Mouse (Mus musculus) G1E (cell line): ENCODE measurements around the gene Diras1. TPM values are rescaled to one million over a fixed set of nuclear protein-coding genes. Genes with fewer than 3 reads are reported as not detected.

Experiments
- ATAC-seq: 2 replicates; pipeline ENCODE4 v1.8.0; 2016; ENCODE audit warnings: mild to moderate bottlenecking; ENCODE audit not compliant: insufficient number of reproducible peaks, poor library complexity, low FRiP score, severe bottlenecking; ENCODE audit errors: extremely low read depth
- DNase-seq: peaks from one replicate; pipeline ENCODE4 v3.0.0; 2012; ENCODE audit warnings: low spot score
- H3K27me3 ChIP-seq: 2 replicates; pipeline ENCODE4 v1.6.1; 2012; ENCODE audit warnings: mild to moderate bottlenecking, low read length, inconsistent platforms; ENCODE audit not compliant: insufficient read depth
- H3K36me3 ChIP-seq: replicated peaks from 2 replicates; pipeline ENCODE3; 2012; ENCODE audit warnings: mild to moderate bottlenecking, inconsistent platforms
- H3K4me1 ChIP-seq: 2 replicates; pipeline ENCODE4 v1.6.1; 2012; ENCODE audit warnings: low read depth, low read length, inconsistent platforms, mixed read lengths; ENCODE audit not compliant: insufficient read depth
- H3K4me3 ChIP-seq: 2 replicates; pipeline ENCODE4 v1.5.1; 2012; ENCODE audit warnings: low read depth, mild to moderate bottlenecking, inconsistent platforms, low read length, moderate library complexity, mixed read lengths
- H3K9me3 ChIP-seq: replicated peaks from 2 replicates; pipeline ENCODE4 v1.6.1; 2012; ENCODE audit warnings: inconsistent platforms
- CTCF ChIP-seq: IDR thresholded peaks from 2 replicates; pipeline ENCODE4 v1.5.1; 2012; ENCODE audit warnings: low read depth, low read length, inconsistent platforms, mixed read lengths
- GATA1 ChIP-seq: IDR thresholded peaks from 2 replicates; pipeline ENCODE4 v1.6.1; 2012; ENCODE audit warnings: borderline replicate concordance, low read length, inconsistent platforms, mixed read lengths
- GATA2 ChIP-seq: IDR thresholded peaks from 2 replicates; pipeline ENCODE4 v1.6.1; 2012; ENCODE audit warnings: low read depth, low read length, inconsistent platforms, borderline replicate concordance
- POLR2AphosphoS5 ChIP-seq: IDR thresholded peaks from 2 replicates; pipeline ENCODE4 v1.6.1; 2012; ENCODE audit warnings: low read depth, low read length, inconsistent platforms; ENCODE audit not compliant: insufficient replicate concordance
- TAL1 ChIP-seq: conservative IDR thresholded peaks from 2 replicates; pipeline ENCODE4 v1.6.1; 2012; ENCODE audit warnings: low read depth, low read length, inconsistent platforms, mixed read lengths
- polyA plus RNA-seq: library from polyadenylated mRNA; stranded (reverse); fragments of >175 nt; gene quantifications from 2 replicates; pipeline ENCODE4 v1.2.3, GENCODE M21; 2012
- total RNA-seq, 2 experiments: library from RNA; stranded (forward) in 1 of 2; stranded (reverse) in 1 of 2; fragments of 200-1000 nt in 1 of 2; fragments of >200 nt in 1 of 2; fragmentation: Nextera tagmentation in 1 of 2; gene quantifications; 2 replicates each; pipeline ENCODE4 v1.2.3; 2014 to 2017

Gene Diras1
- total and polyA plus RNA-seq, 3 experiments = 0.02 to 0.44 TPM; not detected in 1

GRCm38 (mm10) chr10:80989446-80989845 is 36.0 kb downstream of the Diras1 start:
- no peaks in the 10 kb centered on the region for H3K36me3 ChIP-seq
- no peak for DNase-seq
- no peak for TF ChIP-seq GATA1
- TF ChIP-seq TAL1 = no peak
- TF ChIP-seq POLR2AphosphoS5 = no peak
- no peak for TF ChIP-seq CTCF
- no peak for TF ChIP-seq GATA2
- no peak for ATAC-seq
- no peaks in the 10 kb centered on the region for H3K9me3 ChIP-seq
- H3K4me1 ChIP-seq = peaks cover 7% of the 10 kb centered on the region; the same call in 1 of the 2 replicates
- H3K4me3 ChIP-seq = no peak overlapping the region
- peaks cover 59% of the 10 kb centered on the region for H3K27me3 ChIP-seq

GRCm38 (mm10) chr10:80987709-80988441 is 37.6 kb downstream of the Diras1 start:
- Histone ChIP-seq H3K4me3 (no peak overlapping the region), H3K9me3 (no peaks in the 10 kb centered on the region), H3K4me1 (peaks cover 7% of the 10 kb centered on the region; the same call in 1 of the 2 replicates), H3K27me3 (peaks cover 55% of the 10 kb centered on the region), H3K36me3 (no peaks in the 10 kb centered on the region)
- ATAC-seq (peak; percentile 49; the same call in 1 of the 2 replicates), DNase-seq (peak; percentile 90)
- TF ChIP-seq POLR2AphosphoS5 (no peak), CTCF (peak; percentile 81)

GRCm38 (mm10) chr10:80986754-80987153 is 38.7 kb downstream of the Diras1 start:
- peaks cover 7% of the 10 kb centered on the region; the same call in 1 of the 2 replicates for H3K4me1 ChIP-seq
- DNase-seq = no peak

GRCm38 (mm10) chr10:80985970-80986701 is 39.3 kb downstream of the Diras1 start:
- H3K9me3 ChIP-seq = no peaks in the 10 kb centered on the region
- no peaks in the 10 kb centered on the region for H3K36me3 ChIP-seq
- TF ChIP-seq GATA2 (no peak), CTCF (no peak), GATA1 (no peak), TAL1 (no peak), POLR2AphosphoS5 (no peak)
- peaks cover 7% of the 10 kb centered on the region; the same call in 1 of the 2 replicates for H3K4me1 ChIP-seq
- ATAC-seq = no peak
- H3K27me3 ChIP-seq = peaks cover 57% of the 10 kb centered on the region
- no peak for DNase-seq
- peak overlapping the region; percentile 7; the same call in 1 of the 2 replicates for H3K4me3 ChIP-seq

More at GRCm38 (mm10) chr10:80986754-80987153, 38.7 kb downstream of the Diras1 start:
- no peak overlapping the region for H3K4me3 ChIP-seq
- TF ChIP-seq POLR2AphosphoS5 (no peak), GATA2 (no peak), TAL1 (no peak), CTCF (no peak), GATA1 (no peak)
- no peaks in the 10 kb centered on the region for H3K36me3 ChIP-seq
- H3K9me3 ChIP-seq = no peaks in the 10 kb centered on the region
- H3K27me3 ChIP-seq = peaks cover 52% of the 10 kb centered on the region
- ATAC-seq = no peak

- Histone ChIP-seq H3K4me3 (peak overlapping the region; percentile 7; the same call in 1 of the 2 replicates), H3K27me3 (peaks cover 57% of the 10 kb centered on the region), H3K36me3 (no peaks in the 10 kb centered on the region), H3K9me3 (no peaks in the 10 kb centered on the region), H3K4me1 (peaks cover 7% of the 10 kb centered on the region; the same call in 1 of the 2 replicates)
- no peak for DNase-seq
- no peak for TF ChIP-seq GATA2
- TF ChIP-seq CTCF = no peak
- no peak for TF ChIP-seq GATA1
- no peak for TF ChIP-seq POLR2AphosphoS5
- TF ChIP-seq TAL1 = no peak
- no peak for ATAC-seq
Observed at GRCm38 (mm10) chr10:80985241-80985969, 40.1 kb downstream of the Diras1 start.

GRCm38 (mm10) chr10:80984223-80984622 is 41.2 kb downstream of the Diras1 start:
- peaks cover 48% of the 10 kb centered on the region for H3K27me3 ChIP-seq
- H3K4me1 ChIP-seq = peaks cover 7% of the 10 kb centered on the region; the same call in 1 of the 2 replicates
- no peak for ATAC-seq
- no peak overlapping the region for H3K4me3 ChIP-seq
- DNase-seq = no peak
- no peak for TF ChIP-seq GATA2
- no peak for TF ChIP-seq POLR2AphosphoS5
- no peak for TF ChIP-seq GATA1
- TF ChIP-seq TAL1 = no peak
- TF ChIP-seq CTCF = no peak
- H3K9me3 ChIP-seq = no peaks in the 10 kb centered on the region
- H3K36me3 ChIP-seq = no peaks in the 10 kb centered on the region
